Mouse (Mus musculus): ENCODE results near the gene Eps8l2. TPM values are rescaled to one million over a fixed set of nuclear protein-coding genes. Genes with fewer than 3 reads are reported as not detected.
A peak's percentile ranks its signal among the peaks of the same experiment; 100 is the strongest.

Gene Eps8l2
- polyA plus RNA-seq, 1 experiment from 2014 or later = 42.7 TPM

GRCm38 (mm10) chr7:141335682-141336081, 3.0 kb upstream of the Eps8l2 start:
- Histone ChIP-seq H3K27ac (no peak overlapping the region), H3K9me3 (no peaks in the 10 kb centered on the region), H3K27me3 (0 out of 2 replicates have a peak, but pooled peaks cover 6% of the 10 kb centered on the region), H3K9ac (no peak overlapping the region), H3K4me1 (peaks cover 12% of the 10 kb centered on the region), H3K4me3 (no peak overlapping the region), H3K36me3 (peaks cover 33% of the 10 kb centered on the region), H3K4me2 (no peak overlapping the region)
- no peak for ATAC-seq (ENCODE audit: insufficient number of reproducible peaks, low FRiP score, low TSS enrichment, low read depth)
- 90% methylated on average over 4 of the region's 4 CpGs for WGBS

GRCm38 (mm10) chr7:141336296-141336695, 2.4 kb upstream of the Eps8l2 start:
- Histone ChIP-seq H3K4me1 (peaks cover 12% of the 10 kb centered on the region), H3K27ac (no peak overlapping the region), H3K27me3 (0 out of 2 replicates have a peak, but pooled peaks cover 6% of the 10 kb centered on the region), H3K9ac (no peak overlapping the region), H3K36me3 (peaks cover 33% of the 10 kb centered on the region), H3K4me2 (no peak overlapping the region), H3K4me3 (no peak overlapping the region), H3K9me3 (no peaks in the 10 kb centered on the region)
- ATAC-seq (ENCODE audit: insufficient number of reproducible peaks, low FRiP score, low TSS enrichment, low read depth) = no peak
- 78% methylated on average over 3 of the region's 3 CpGs for WGBS

- Histone ChIP-seq H3K27ac (peak overlapping the region; percentile 43), H3K27me3 (0 out of 2 replicates have a peak, but pooled peaks cover 6% of the 10 kb centered on the region), H3K9ac (no peak overlapping the region), H3K4me3 (peak overlapping the region; percentile 39; the same call in 1 of the 2 replicates), H3K4me2 (0 out of 2 replicates have a peak overlapping the region, but pooled peaks have one; percentile 49), H3K36me3 (peaks cover 30% of the 10 kb centered on the region), H3K9me3 (no peaks in the 10 kb centered on the region), H3K4me1 (peaks cover 12% of the 10 kb centered on the region)
- WGBS = 77% methylated on average over 3 of the region's 3 CpGs
- no peak for ATAC-seq (ENCODE audit: insufficient number of reproducible peaks, low FRiP score, low TSS enrichment, low read depth)
These were observed 814 bp upstream of the Eps8l2 start for GRCm38 (mm10) chr7:141337716-141338416.

GRCm38 (mm10) chr7:141339215-141339920, 688 bp downstream of the Eps8l2 start:
- H3K9ac ChIP-seq = peak overlapping the region; percentile 35; the same call in 1 of the 2 replicates
- no peaks in the 10 kb centered on the region for H3K9me3 ChIP-seq
- no peak overlapping the region for H3K27ac ChIP-seq
- H3K4me3 ChIP-seq = peak overlapping the region; percentile 39
- ATAC-seq (ENCODE audit: insufficient number of reproducible peaks, low FRiP score, low TSS enrichment, low read depth) = no peak
- 0 out of 2 replicates have a peak, but pooled peaks cover 6% of the 10 kb centered on the region for H3K27me3 ChIP-seq
- 31% methylated on average over 20 of the region's 20 CpGs for WGBS
- peak overlapping the region; percentile 49 for H3K4me2 ChIP-seq
- H3K36me3 ChIP-seq = peaks cover 16% of the 10 kb centered on the region
- peaks cover 12% of the 10 kb centered on the region for H3K4me1 ChIP-seq

GRCm38 (mm10) chr7:141340023-141340422, 1.3 kb downstream of the Eps8l2 start:
- 0 out of 2 replicates have a peak, but pooled peaks cover 6% of the 10 kb centered on the region for H3K27me3 ChIP-seq
- WGBS = 61% methylated on average over 7 of the region's 7 CpGs
- no peak overlapping the region for H3K27ac ChIP-seq
- peak overlapping the region; percentile 49 for H3K4me2 ChIP-seq
- H3K36me3 ChIP-seq = peaks cover 10% of the 10 kb centered on the region; the same call in 1 of the 2 replicates
- 0 out of 2 replicates have a peak overlapping the region, but pooled peaks have one; percentile 7 for H3K4me3 ChIP-seq
- no peaks in the 10 kb centered on the region for H3K9me3 ChIP-seq
- peaks cover 12% of the 10 kb centered on the region for H3K4me1 ChIP-seq
- ATAC-seq (ENCODE audit: insufficient number of reproducible peaks, low FRiP score, low TSS enrichment, low read depth) = no peak
- no peak overlapping the region for H3K9ac ChIP-seq

- WGBS = 74% methylated on average over 6 of the region's 6 CpGs
These were observed 1.8 kb downstream of the Eps8l2 start for GRCm38 (mm10) chr7:141340476-141340875.

GRCm38 (mm10) chr7:141341689-141342226, 3.1 kb downstream of the Eps8l2 start:
- H3K27me3 ChIP-seq = 0 out of 2 replicates have a peak, but pooled peaks cover 6% of the 10 kb centered on the region
- no peaks in the 10 kb centered on the region for H3K36me3 ChIP-seq
- 62% methylated on average over 10 of the region's 10 CpGs for WGBS
- peaks cover 12% of the 10 kb centered on the region for H3K4me1 ChIP-seq
- H3K9ac ChIP-seq = no peak overlapping the region
- no peak for ATAC-seq (ENCODE audit: insufficient number of reproducible peaks, low FRiP score, low TSS enrichment, low read depth)
- no peaks in the 10 kb centered on the region for H3K9me3 ChIP-seq
- no peak overlapping the region for H3K4me3 ChIP-seq
- no peak overlapping the region for H3K4me2 ChIP-seq
- no peak overlapping the region for H3K27ac ChIP-seq

More at GRCm38 (mm10) chr7:141340476-141340875, 1.8 kb downstream of the Eps8l2 start:
- Histone ChIP-seq H3K27me3 (0 out of 2 replicates have a peak, but pooled peaks cover 6% of the 10 kb centered on the region), H3K36me3 (peaks cover 9% of the 10 kb centered on the region; the same call in 1 of the 2 replicates), H3K4me2 (no peak overlapping the region), H3K4me1 (peaks cover 12% of the 10 kb centered on the region), H3K27ac (no peak overlapping the region), H3K9ac (no peak overlapping the region), H3K9me3 (no peaks in the 10 kb centered on the region), H3K4me3 (no peak overlapping the region)
- no peak for ATAC-seq (ENCODE audit: insufficient number of reproducible peaks, low FRiP score, low TSS enrichment, low read depth)

GRCm38 (mm10) chr7:141343230-141343629, 4.5 kb downstream of the Eps8l2 start:
- no peak overlapping the region for H3K4me3 ChIP-seq
- H3K4me1 ChIP-seq = peaks cover 11% of the 10 kb centered on the region
- 73% methylated on average over 2 of the region's 2 CpGs for WGBS
- H3K27me3 ChIP-seq = 0 out of 2 replicates have a peak, but pooled peaks cover 6% of the 10 kb centered on the region
- H3K9me3 ChIP-seq = no peaks in the 10 kb centered on the region
- H3K4me2 ChIP-seq = no peak overlapping the region
- no peak for ATAC-seq (ENCODE audit: insufficient number of reproducible peaks, low FRiP score, low TSS enrichment, low read depth)
- H3K9ac ChIP-seq = no peak overlapping the region
- no peak overlapping the region for H3K27ac ChIP-seq
- no peaks in the 10 kb centered on the region for H3K36me3 ChIP-seq

GRCm38 (mm10) chr7:141343696-141344095, 5.0 kb downstream of the Eps8l2 start:
- Histone ChIP-seq H3K4me1 (peaks cover 6% of the 10 kb centered on the region), H3K4me2 (no peak overlapping the region), H3K9me3 (no peaks in the 10 kb centered on the region), H3K27ac (no peak overlapping the region), H3K36me3 (no peaks in the 10 kb centered on the region), H3K27me3 (0 out of 2 replicates have a peak, but pooled peaks cover 2% of the 10 kb centered on the region), H3K9ac (no peak overlapping the region), H3K4me3 (no peak overlapping the region)
- ATAC-seq (ENCODE audit: insufficient number of reproducible peaks, low FRiP score, low TSS enrichment, low read depth) = no peak
- 67% methylated on average over 7 of the region's 7 CpGs for WGBS

GRCm38 (mm10) chr7:141344787-141345186, 6.1 kb downstream of the Eps8l2 start:
- no peak overlapping the region for H3K4me2 ChIP-seq
- H3K4me3 ChIP-seq = no peak overlapping the region
- no peaks in the 10 kb centered on the region for H3K27me3 ChIP-seq
- H3K9ac ChIP-seq = no peak overlapping the region
- H3K4me1 ChIP-seq = no peaks in the 10 kb centered on the region
- no peak for ATAC-seq (ENCODE audit: insufficient number of reproducible peaks, low FRiP score, low TSS enrichment, low read depth)
- WGBS = 89% methylated on average over 5 of the region's 5 CpGs
- H3K36me3 ChIP-seq = no peaks in the 10 kb centered on the region
- no peak overlapping the region for H3K27ac ChIP-seq
- no peaks in the 10 kb centered on the region for H3K9me3 ChIP-seq

- Histone ChIP-seq H3K36me3 (no peaks in the 10 kb centered on the region), H3K4me3 (no peak overlapping the region), H3K27ac (no peak overlapping the region), H3K27me3 (no peaks in the 10 kb centered on the region), H3K9ac (no peak overlapping the region), H3K4me1 (0 out of 2 replicates have a peak, but pooled peaks cover 2% of the 10 kb centered on the region), H3K9me3 (no peaks in the 10 kb centered on the region), H3K4me2 (no peak overlapping the region)
- ATAC-seq (ENCODE audit: insufficient number of reproducible peaks, low FRiP score, low TSS enrichment, low read depth) = no peak
- 79% methylated on average over 6 of the region's 6 CpGs for WGBS
These were observed 12.4 kb downstream of the Eps8l2 start for GRCm38 (mm10) chr7:141351061-141351460.

Measured in limb, embryonic 15.5 days (tissue).